Mouse (Mus musculus) monocyte, adult 59 days (primary cell): ENCODE data around the gene Oosp1. TPM values are rescaled to one million over a fixed set of nuclear protein-coding genes. Genes with fewer than 3 reads are reported as not detected.

ENCODE experiments used
- total RNA-seq, 2 experiments: library from RNA; stranded (reverse); gene quantifications; one replicate each; pipeline ENCODE4 v1.2.4; 2023

The Oosp1 gene
- total RNA-seq, result not detected

DNA sequence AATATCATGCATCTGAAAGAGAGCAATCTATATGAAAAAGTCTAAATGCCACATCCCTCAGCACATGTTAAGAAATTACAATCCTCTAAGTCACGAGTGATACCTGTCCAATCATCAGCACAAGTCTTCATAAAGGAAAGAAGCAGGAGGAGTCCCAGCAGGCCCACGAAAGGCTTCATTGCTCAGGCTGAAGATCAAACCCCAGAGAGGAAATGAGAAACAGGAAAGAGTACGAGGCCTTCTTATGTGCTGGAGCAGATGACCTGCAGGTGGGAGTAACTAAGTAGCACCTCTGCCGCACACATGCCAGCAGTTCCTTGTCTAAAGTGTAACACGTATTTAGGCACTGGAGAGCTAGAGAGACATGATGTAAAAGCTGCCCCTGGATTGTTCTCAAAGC lies at the start of gene Oosp1:
Gene Oosp1 (minus strand): TSS at position 312 of the 400 bp plus-strand sequence.

DNA sequence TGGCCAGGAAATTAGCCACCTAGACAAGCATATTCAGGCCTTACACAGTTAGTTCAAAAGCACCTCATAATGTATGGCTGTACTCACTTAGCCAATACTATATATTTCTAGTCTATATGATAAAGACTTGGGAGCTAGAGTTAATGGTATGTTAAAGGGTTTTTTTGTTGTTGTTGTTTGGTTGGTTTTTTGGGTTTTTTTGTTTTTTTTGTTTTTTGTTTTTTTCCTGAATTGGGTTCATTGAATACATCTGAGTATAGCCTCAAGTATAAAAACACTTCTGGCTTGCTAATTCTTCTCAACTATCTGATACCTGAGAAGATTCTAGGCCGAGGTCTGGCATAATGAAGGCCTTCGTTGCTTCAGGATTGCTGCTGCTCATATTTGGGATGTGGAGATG lies 5.8 kb upstream of the Oosp1 start, which contains the start of gene Oosp3:
Gene Oosp3 (plus strand): TSS at position 301 of the 400 bp plus-strand sequence.

DNA sequence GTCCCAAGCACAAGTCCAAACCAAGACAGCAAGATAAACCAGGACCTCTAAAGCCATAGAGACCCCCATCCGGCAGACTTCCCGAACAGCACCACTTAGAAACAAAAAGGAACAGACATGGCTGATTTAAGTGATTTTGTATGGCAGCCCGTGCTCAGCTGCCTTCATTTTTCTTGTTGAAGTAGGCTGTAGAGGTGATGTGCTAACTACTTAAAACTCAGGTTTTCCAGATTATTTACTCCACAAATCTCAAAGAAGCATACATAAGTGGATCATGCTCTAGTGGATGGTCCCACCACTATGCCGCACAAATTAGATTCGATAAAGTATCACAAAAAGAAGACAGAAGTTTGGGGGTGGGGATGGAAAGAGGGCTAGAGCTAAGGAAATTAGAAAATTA lies 30.5 kb downstream of the Oosp1 start, which contains the start of gene Oosp2:
Gene Oosp2 (minus strand): TSS at position 101 of the 400 bp plus-strand sequence.

DNA sequence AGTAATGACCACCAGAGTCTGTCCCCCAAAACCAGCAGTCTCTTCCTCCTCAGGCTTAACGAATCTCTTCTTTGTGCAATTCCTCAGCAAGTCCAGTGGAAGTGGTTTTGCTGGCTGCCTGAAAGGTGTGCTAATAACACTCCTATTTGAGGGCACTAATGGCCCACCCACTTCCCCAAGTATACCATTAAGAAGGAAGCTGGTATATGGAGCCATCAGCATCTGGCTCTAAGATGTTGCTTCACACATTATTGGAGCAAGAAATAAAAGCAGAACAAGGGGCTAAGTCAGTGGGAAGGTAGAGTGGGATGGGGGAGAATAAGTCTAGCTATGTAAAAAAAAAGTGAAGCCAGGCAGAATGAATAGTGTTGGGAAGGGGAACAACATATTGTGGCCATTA lies 50.2 kb downstream of the Oosp1 start, which contains the start of gene Ms4a3:
Gene Ms4a3 (minus strand): TSS at position 120 of the 400 bp plus-strand sequence.

DNA sequence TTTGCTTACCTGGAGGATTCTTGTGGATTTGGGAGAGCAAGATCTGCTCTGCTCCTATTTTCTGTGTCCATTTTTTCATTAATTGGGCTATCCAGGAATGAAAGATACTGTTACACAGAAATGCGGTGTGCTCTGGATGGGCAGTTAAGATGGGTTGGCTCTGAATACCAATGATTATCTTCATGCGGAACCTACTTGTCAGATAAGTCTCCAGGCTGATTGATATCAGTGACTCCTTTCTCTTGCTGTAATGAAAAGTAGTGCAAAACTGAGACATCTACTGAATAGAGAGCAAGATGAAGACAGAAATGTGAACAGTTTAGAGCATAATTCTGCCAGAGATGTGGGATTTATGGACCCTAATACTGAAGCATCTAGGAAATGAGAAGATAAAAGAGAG lies 67.4 kb downstream of the Oosp1 start, which contains the start of gene Ms4a2:
Gene Ms4a2 (minus strand): TSS at position 169 of the 400 bp plus-strand sequence.

Other genes with a start within 250 kb of the Oosp1 start
- 10 to 100 TPM; 15.5 to 22.1 TPM for gene Ms4a4b, start 247.6 kb downstream of the Oosp1 start, total RNA-seq
- gene Ms4a6c, start 221.8 kb downstream of the Oosp1 start, total RNA-seq, result 100 to 1,000 TPM; 684 to 762 TPM
- gene Gm8369, start 205.2 kb downstream of the Oosp1 start, total RNA-seq, result 10 to 100 TPM in 1 of 2 experiments, 1 to 10 TPM in 1; 6.4 to 11.0 TPM
- 100 to 1,000 TPM; 117 to 227 TPM for gene Ms4a6b, start 174.6 kb downstream of the Oosp1 start, total RNA-seq
- not detected for gene Ms4a4d, start 154.3 kb downstream of the Oosp1 start, total RNA-seq
- 10 to 100 TPM; 65.5 to 88.8 TPM for gene Ms4a6d, start 86.3 kb downstream of the Oosp1 start, total RNA-seq
- gene Ms4a2, start 67.4 kb downstream of the Oosp1 start, total RNA-seq, result not detected
- gene Ms4a3, start 50.3 kb downstream of the Oosp1 start, total RNA-seq, result not detected
- gene Oosp2, start 30.6 kb downstream of the Oosp1 start, total RNA-seq, result not detected
- gene Oosp3, start 5.9 kb upstream of the Oosp1 start, total RNA-seq, result not detected
- gene Gif, start 56.4 kb upstream of the Oosp1 start, total RNA-seq, result not detected
- 10 to 100 TPM; 20.4 to 22.3 TPM for gene Mrpl16, start 79.2 kb upstream of the Oosp1 start, total RNA-seq
- 10 to 100 TPM; 33.8 to 39.4 TPM for gene Stx3, start 128.3 kb upstream of the Oosp1 start, total RNA-seq
- not detected for gene Olfr1417, start 148.1 kb upstream of the Oosp1 start, total RNA-seq
- not detected for gene Olfr1418, start 169.9 kb upstream of the Oosp1 start, total RNA-seq
- not detected for gene Olfr1419, start 184.0 kb upstream of the Oosp1 start, total RNA-seq
- gene Olfr1420, start 195.4 kb upstream of the Oosp1 start, total RNA-seq, result not detected
- gene Patl1, start 221.2 kb upstream of the Oosp1 start, total RNA-seq, result 10 to 100 TPM; 45.9 to 47.2 TPM